Mouse (Mus musculus): ENCODE measurements around the gene Cd63.

Gene Cd63

GRCm38 (mm10) chr10:128928356-128928755 is 27.6 kb downstream of the Cd63 start:
- peak; percentile 67 for DNase-seq (ENCODE audit: low read depth, low spot score)

- no peak for DNase-seq (ENCODE audit: low read depth, low spot score)
Measured at GRCm38 (mm10) chr10:128929638-128930378, 29.0 kb downstream of the Cd63 start.

- peak; percentile 73 for DNase-seq (ENCODE audit: low read depth, low spot score)
Measured at GRCm38 (mm10) chr10:128931441-128931840, 30.7 kb downstream of the Cd63 start.

GRCm38 (mm10) chr10:128933574-128933973 is 32.8 kb downstream of the Cd63 start, which contains the start of gene Itga7:
Itga7 (plus strand) TSS chr10:128933818.
- no peak for DNase-seq (ENCODE audit: low read depth, low spot score)

GRCm38 (mm10) chr10:128933976-128934721 is 33.4 kb downstream of the Cd63 start:
- DNase-seq (ENCODE audit: low read depth, low spot score), result no peak

- DNase-seq (ENCODE audit: low read depth, low spot score), result no peak
Measured at GRCm38 (mm10) chr10:128934997-128935787, 34.4 kb downstream of the Cd63 start.

- DNase-seq (ENCODE audit: low read depth, low spot score), result no peak
Measured at GRCm38 (mm10) chr10:128935826-128936440, 35.1 kb downstream of the Cd63 start.

- no peak for DNase-seq (ENCODE audit: low read depth, low spot score)
Measured at GRCm38 (mm10) chr10:128937756-128938390, 37.1 kb downstream of the Cd63 start.

- no peak for DNase-seq (ENCODE audit: low read depth, low spot score)
Measured at GRCm38 (mm10) chr10:128938457-128938856, 37.7 kb downstream of the Cd63 start.

GRCm38 (mm10) chr10:128938974-128939373 is 38.2 kb downstream of the Cd63 start:
- no peak for DNase-seq (ENCODE audit: low read depth, low spot score)

GRCm38 (mm10) chr10:128940475-128941061 is 39.8 kb downstream of the Cd63 start:
- no peak for DNase-seq (ENCODE audit: low read depth, low spot score)

GRCm38 (mm10) chr10:128945675-128946074 is 44.9 kb downstream of the Cd63 start:
- peak; percentile 39 for DNase-seq (ENCODE audit: low read depth, low spot score)

GRCm38 (mm10) chr10:128947496-128947895 is 46.7 kb downstream of the Cd63 start:
- DNase-seq (ENCODE audit: low read depth, low spot score), result no peak

GRCm38 (mm10) chr10:128950208-128950887 is 49.6 kb downstream of the Cd63 start:
- DNase-seq (ENCODE audit: low read depth, low spot score), result peak; percentile 68

GRCm38 (mm10) chr10:128958340-128958739 is 57.6 kb downstream of the Cd63 start:
- DNase-seq (ENCODE audit: low read depth, low spot score), result no peak

GRCm38 (mm10) chr10:128960142-128960541 is 59.4 kb downstream of the Cd63 start:
- DNase-seq (ENCODE audit: low read depth, low spot score), result no peak

- DNase-seq (ENCODE audit: low read depth, low spot score), result no peak
Measured at GRCm38 (mm10) chr10:128960590-128961584, 60.1 kb downstream of the Cd63 start, which contains the start of gene Mettl7b. Mettl7b (minus strand) TSS chr10:128960988.
